Mouse (Mus musculus) forebrain, postnatal 0 days (tissue): ENCODE data around the gene Sh2d1b2. TPM values are rescaled to one million over a fixed set of nuclear protein-coding genes. Genes with fewer than 3 reads are reported as not detected.

Source experiments
- ATAC-seq: fragments of 200-750 bp; cut with Nextera tagmentation; 2 replicates; pipeline ENCODE4 v1.8.0; 2017; ENCODE audit warnings: mild to moderate bottlenecking, moderate library complexity
- DNase-seq: peaks from one replicate; pipeline ENCODE4 v3.0.0-alpha.2; 2015
- H3K27ac ChIP-seq: fragments of 300-500 bp; sonication (generic); 2 replicates; pipeline ENCODE4 v1.5.1; 2014; ENCODE audit warnings: low read depth, mild to moderate bottlenecking, antibody characterized with exemption, low read length, moderate library complexity, mixed read lengths
- H3K27me3 ChIP-seq: fragments of 300-500 bp; sonication (generic); 2 replicates; pipeline ENCODE4 v1.6.1; 2014; ENCODE audit warnings: mild to moderate bottlenecking, low read length, mixed read lengths; ENCODE audit not compliant: insufficient read depth
- H3K36me3 ChIP-seq: fragments of 300-500 bp; sonication (generic); 2 replicates; pipeline ENCODE4 v1.6.1; 2014; ENCODE audit warnings: mild to moderate bottlenecking, moderate library complexity; ENCODE audit not compliant: insufficient read depth
- H3K4me1 ChIP-seq: fragments of 300-500 bp; sonication (generic); 2 replicates; pipeline ENCODE4 v1.6.1; 2014; ENCODE audit warnings: antibody characterized with exemption; ENCODE audit not compliant: insufficient read depth
- H3K4me2 ChIP-seq: fragments of 300-500 bp; sonication (generic); 2 replicates; pipeline ENCODE4 v1.6.1; 2014; ENCODE audit warnings: low read depth, mild to moderate bottlenecking, moderate library complexity
- H3K4me3 ChIP-seq: fragments of 300-500 bp; sonication (generic); 2 replicates; pipeline ENCODE4 v1.5.1; 2014; ENCODE audit warnings: low read depth, low read length, mixed read lengths
- H3K9ac ChIP-seq: fragments of 300-500 bp; sonication (generic); 2 replicates; pipeline ENCODE4 v1.6.1; 2014; ENCODE audit warnings: mild to moderate bottlenecking
- H3K9me3 ChIP-seq: fragments of 300-500 bp; sonication (generic); 2 replicates; pipeline ENCODE4 v1.6.1; 2016; ENCODE audit warnings: low read length
- CTCF ChIP-seq: sonication (generic); IDR thresholded peaks from 2 replicates; pipeline ENCODE4 v1.5.1; 2016; ENCODE audit warnings: antibody characterized with exemption, control low read depth, low read depth
- WGBS: fragments of 180-500 bp; shearing (Covaris S2); extraction: QIAGEN DNeasy Blood & Tissue Kit; methylation state at CpG from one replicate; pipeline ENCODE4 v1.1.7; 2014; 5-methylcytosine and 5-hydroxymethylcytosine counted together
- polyA plus RNA-seq: library from polyadenylated mRNA; unstranded; fragments of >200 nt; fragmentation: Nextera tagmentation; extraction: Ambion mirVana; gene quantifications from 2 replicates; pipeline ENCODE4 v1.2.1, GENCODE M21; 2015
- total RNA-seq: library from RNA; depleted of rRNA; stranded (reverse); fragments of >200 nt; gene quantifications from 2 replicates; pipeline ENCODE4 v1.2.3, GENCODE M21; 2014

The Sh2d1b2 gene
- total and polyA plus RNA-seq, 2 experiments from 2014 or later: not detected

GRCm38 (mm10) chr1:170206395-170206794 lies 26.2 kb upstream of the Sh2d1b2 start:
- Histone ChIP-seq H3K27ac (no peak overlapping the region), H3K9ac (no peak overlapping the region), H3K4me1 (no peaks in the 10 kb centered on the region), H3K4me3 (no peak overlapping the region), H3K9me3 (no peaks in the 10 kb centered on the region), H3K4me2 (no peak overlapping the region), H3K36me3 (peaks cover 61% of the 10 kb centered on the region), H3K27me3 (no peaks in the 10 kb centered on the region)
- no peak for DNase-seq
- no peak for TF ChIP-seq CTCF
- 92% methylated on average over 6 of the region's 6 CpGs for WGBS
- ATAC-seq: no peak

GRCm38 (mm10) chr1:170213181-170213879 lies 19.2 kb upstream of the Sh2d1b2 start:
- DNase-seq (no peak), ATAC-seq (no peak)
- no peak overlapping the region for H3K4me2 ChIP-seq
- TF ChIP-seq CTCF: no peak
- H3K36me3 ChIP-seq: peaks cover 22% of the 10 kb centered on the region
- no peak overlapping the region for H3K9ac ChIP-seq
- 94% methylated on average over 10 of the region's 10 CpGs for WGBS
- H3K4me1 ChIP-seq: peaks cover 3% of the 10 kb centered on the region; the same call in 1 of the 2 replicates
- H3K27me3 ChIP-seq: no peaks in the 10 kb centered on the region
- no peak overlapping the region for H3K27ac ChIP-seq
- H3K9me3 ChIP-seq: no peaks in the 10 kb centered on the region
- H3K4me3 ChIP-seq: no peak overlapping the region

GRCm38 (mm10) chr1:170214383-170214756 lies 18.2 kb upstream of the Sh2d1b2 start:
- H3K9me3 ChIP-seq: no peaks in the 10 kb centered on the region
- 0 out of 2 replicates have a peak overlapping the region, but pooled peaks have one; percentile 59 for H3K27ac ChIP-seq
- ATAC-seq (no peak), DNase-seq (no peak)
- peaks cover 12% of the 10 kb centered on the region for H3K36me3 ChIP-seq
- no peak for TF ChIP-seq CTCF
- peaks cover 3% of the 10 kb centered on the region; the same call in 1 of the 2 replicates for H3K4me1 ChIP-seq
- H3K27me3 ChIP-seq: no peaks in the 10 kb centered on the region
- peak overlapping the region; percentile 88 for H3K9ac ChIP-seq
- 41% methylated on average over 7 of the region's 7 CpGs for WGBS
- H3K4me3 ChIP-seq: peak overlapping the region; percentile 75
- H3K4me2 ChIP-seq: peak overlapping the region; percentile 69

GRCm38 (mm10) chr1:170214757-170215522 lies 17.6 kb upstream of the Sh2d1b2 start, which contains the start of gene Uhmk1:
Uhmk1 (minus strand) TSS chr1:170215397.
- under 1% methylated on average over 66 of the region's 70 CpGs for WGBS
- H3K27ac ChIP-seq: peak within 1 kb of the TSS; percentile 59; the same call in 1 of the 2 replicates
- peak within 1 kb of the TSS; percentile 75 for H3K4me3 ChIP-seq
- peak; percentile 91 for DNase-seq
- H3K4me2 ChIP-seq: peak within 1 kb of the TSS; percentile 69
- peak within 1 kb of the TSS; percentile 88 for H3K9ac ChIP-seq
- peaks cover 3% of the 10 kb centered on the region; the same call in 1 of the 2 replicates for H3K4me1 ChIP-seq
- H3K36me3 ChIP-seq: peaks cover 9% of the 10 kb centered on the region
- no peaks in the 10 kb centered on the region for H3K27me3 ChIP-seq
- H3K9me3 ChIP-seq: no peaks in the 10 kb centered on the region
- peak; percentile 99 for ATAC-seq
- TF ChIP-seq CTCF: no peak

GRCm38 (mm10) chr1:170215590-170215989 lies 17.0 kb upstream of the Sh2d1b2 start:
- Histone ChIP-seq H3K27me3 (no peaks in the 10 kb centered on the region), H3K36me3 (peaks cover 8% of the 10 kb centered on the region), H3K4me1 (peaks cover 3% of the 10 kb centered on the region; the same call in 1 of the 2 replicates), H3K4me3 (peak overlapping the region; percentile 75), H3K9me3 (no peaks in the 10 kb centered on the region), H3K4me2 (peak overlapping the region; percentile 69), H3K27ac (no peak overlapping the region), H3K9ac (peak overlapping the region; percentile 88; the same call in 1 of the 2 replicates)
- ATAC-seq (no peak), DNase-seq (no peak)
- no peak for TF ChIP-seq CTCF
- 81% methylated on average over 3 of the region's 3 CpGs for WGBS

- no peak overlapping the region for H3K4me3 ChIP-seq
- H3K9ac ChIP-seq: no peak overlapping the region
- H3K36me3 ChIP-seq: no peaks in the 10 kb centered on the region
- peaks cover 3% of the 10 kb centered on the region; the same call in 1 of the 2 replicates for H3K4me1 ChIP-seq
- DNase-seq (peak; percentile 11), ATAC-seq (no peak)
- WGBS: 78% methylated on average over 6 of the region's 6 CpGs
- no peaks in the 10 kb centered on the region for H3K9me3 ChIP-seq
- no peak overlapping the region for H3K4me2 ChIP-seq
- TF ChIP-seq CTCF: peak; percentile 47
- no peak overlapping the region for H3K27ac ChIP-seq
- no peaks in the 10 kb centered on the region for H3K27me3 ChIP-seq
These were observed 14.3 kb upstream of the Sh2d1b2 start for GRCm38 (mm10) chr1:170218091-170218884.
